Mouse (Mus musculus) hindbrain, embryonic 14.5 days (tissue): Measurements from ENCODE around the gene Ccdc172. TPM values are rescaled to one million over a fixed set of nuclear protein-coding genes. Genes with fewer than 3 reads are reported as not detected.

ENCODE experiments used
- ATAC-seq: fragments of 200-750 bp; cut with Nextera tagmentation; 2 replicates; pipeline ENCODE4 v1.8.0; 2017; ENCODE audit warnings: moderate number of reproducible peaks, mild to moderate bottlenecking, moderate TSS enrichment, moderate library complexity; ENCODE audit not compliant: low FRiP score
- DNase-seq: peaks from one replicate; pipeline ENCODE4 v3.0.0-alpha.2; 2015; ENCODE audit warnings: low spot score
- H3K27ac ChIP-seq: fragments of 300-500 bp; sonication (generic); 2 replicates; pipeline ENCODE4 v1.5.1; 2014; ENCODE audit warnings: mild to moderate bottlenecking, moderate library complexity
- H3K27me3 ChIP-seq: fragments of 300-500 bp; sonication (generic); 2 replicates; pipeline ENCODE4 v1.6.1; 2014; ENCODE audit warnings: mild to moderate bottlenecking, low read length, mixed read lengths; ENCODE audit not compliant: control insufficient read depth, insufficient read depth
- H3K36me3 ChIP-seq: fragments of 300-500 bp; sonication (generic); replicated peaks from 2 replicates; pipeline ENCODE4 v1.6.1; 2014; ENCODE audit not compliant: control insufficient read depth, insufficient read depth
- H3K4me1 ChIP-seq: fragments of 300-500 bp; sonication (generic); replicated peaks from 2 replicates; pipeline ENCODE4 v1.6.1; 2014; ENCODE audit warnings: antibody characterized with exemption, low read length, mixed read lengths; ENCODE audit not compliant: control insufficient read depth, insufficient read depth
- H3K4me2 ChIP-seq: fragments of 300-500 bp; sonication (generic); replicated peaks from 2 replicates; pipeline ENCODE4 v1.6.1; 2014; ENCODE audit warnings: mild to moderate bottlenecking, moderate library complexity
- H3K4me3 ChIP-seq: fragments of 300-500 bp; sonication (generic); replicated peaks from 2 replicates; pipeline ENCODE4 v1.5.1; 2014; ENCODE audit warnings: mild to moderate bottlenecking, low read length
- H3K9ac ChIP-seq: fragments of 300-500 bp; sonication (generic); 2 replicates; pipeline ENCODE4 v1.6.1; 2014
- H3K9me3 ChIP-seq: fragments of 300-500 bp; sonication (generic); 2 replicates; pipeline ENCODE4 v1.6.1; 2016; ENCODE audit warnings: low read length; ENCODE audit not compliant: control insufficient read depth
- WGBS: fragments of 180-500 bp; shearing (Covaris S2); extraction: QIAGEN DNeasy Blood & Tissue Kit; methylation state at CpG from one replicate; pipeline ENCODE4 v1.1.7; 2014; 5-methylcytosine and 5-hydroxymethylcytosine counted together
- polyA plus RNA-seq: library from polyadenylated mRNA; unstranded; fragments of >200 nt; fragmentation: Nextera tagmentation; extraction: Ambion mirVana; gene quantifications from 2 replicates; pipeline ENCODE4 v1.2.1, GENCODE M21; 2014

The Ccdc172 gene
- polyA plus RNA-seq, 1 experiment from 2014 or later = not detected

GRCm38 (mm10) chr19:58590251-58590936, 78.6 kb downstream of the Ccdc172 start:
- DNase-seq (no peak), ATAC-seq (no peak)
- Histone ChIP-seq H3K36me3 (no peaks in the 10 kb centered on the region), H3K4me3 (no peak overlapping the region), H3K27me3 (no peaks in the 10 kb centered on the region), H3K4me1 (no peaks in the 10 kb centered on the region), H3K9me3 (no peaks in the 10 kb centered on the region), H3K4me2 (no peak overlapping the region), H3K27ac (no peak overlapping the region), H3K9ac (no peak overlapping the region)
- WGBS = 65% methylated on average over 6 of the region's 6 CpGs

GRCm38 (mm10) chr19:58600381-58600780, 88.6 kb downstream of the Ccdc172 start:
- Histone ChIP-seq H3K9me3 (peaks cover 5% of the 10 kb centered on the region; the same call in 1 of the 2 replicates), H3K4me2 (no peak overlapping the region), H3K9ac (no peak overlapping the region), H3K27ac (no peak overlapping the region), H3K36me3 (no peaks in the 10 kb centered on the region), H3K4me1 (no peaks in the 10 kb centered on the region), H3K4me3 (no peak overlapping the region), H3K27me3 (no peaks in the 10 kb centered on the region)
- no peak for ATAC-seq
- DNase-seq = no peak
- 81% methylated on average over 5 of the region's 5 CpGs for WGBS

Other genes with a start within 250 kb of the Ccdc172 start
- gene Gfra1, start 56.1 kb upstream of the Ccdc172 start, polyA plus RNA-seq = 46.0 and 48.5 TPM in 2 replicates
- 2.1 and 2.2 TPM in 2 replicates for gene Pnlip, start 140.5 kb downstream of the Ccdc172 start, polyA plus RNA-seq
- 0.35 TPM in 1 of 2 replicates, not detected in the other for gene Pnliprp1, start 216.9 kb downstream of the Ccdc172 start, polyA plus RNA-seq
- 0.16 TPM in 1 of 2 replicates, not detected in the other for gene Pnliprp2, start 247.7 kb downstream of the Ccdc172 start, polyA plus RNA-seq